Mouse (Mus musculus) liver, adult 10 weeks (tissue): ENCODE data around the gene Trim16. TPM values are rescaled to one million over a fixed set of nuclear protein-coding genes. Genes with fewer than 3 reads are reported as not detected.

Experiments used
- polyA plus RNA-seq: library from polyadenylated mRNA; stranded (reverse); fragments of 350-450 nt; fragmentation: Illumina TruSeq; extraction: RNeasy Lipid Tissue Mini Kit (QIAGEN cat#74804); gene quantifications from one replicate; pipeline ENCODE4 v1.2.3, GENCODE M21; 2014; ENCODE audit warnings: low read depth, low replicate concordance

Gene Trim16
- 0.11 TPM for polyA plus RNA-seq

DNA sequence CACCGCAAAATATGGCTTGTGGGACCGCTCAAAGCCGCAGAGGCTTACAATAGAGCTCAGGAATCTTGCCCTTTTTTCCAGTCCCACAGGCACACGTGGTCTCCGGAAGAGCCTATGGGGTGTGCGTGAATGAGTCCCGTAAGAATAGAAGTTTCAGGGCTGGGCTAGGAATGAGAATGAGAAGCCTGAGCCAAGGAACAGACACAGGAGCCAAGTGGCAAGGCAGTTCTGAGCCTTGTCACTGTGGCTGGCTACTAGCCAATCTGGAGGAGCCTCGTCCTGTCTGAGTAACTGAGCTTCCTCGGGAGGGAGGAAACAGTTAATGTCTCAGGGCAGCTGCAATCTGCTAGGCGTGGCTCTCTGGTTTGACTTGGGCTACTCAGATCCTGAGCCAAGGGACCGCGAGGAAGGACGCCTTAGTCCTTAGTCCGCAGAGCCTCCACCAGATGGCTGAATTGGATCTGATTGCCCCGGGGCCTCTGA is at the start of gene Trim16:
Gene Trim16, plus strand, starts transcription at position 173 of the 483 bp plus-strand sequence.

DNA sequence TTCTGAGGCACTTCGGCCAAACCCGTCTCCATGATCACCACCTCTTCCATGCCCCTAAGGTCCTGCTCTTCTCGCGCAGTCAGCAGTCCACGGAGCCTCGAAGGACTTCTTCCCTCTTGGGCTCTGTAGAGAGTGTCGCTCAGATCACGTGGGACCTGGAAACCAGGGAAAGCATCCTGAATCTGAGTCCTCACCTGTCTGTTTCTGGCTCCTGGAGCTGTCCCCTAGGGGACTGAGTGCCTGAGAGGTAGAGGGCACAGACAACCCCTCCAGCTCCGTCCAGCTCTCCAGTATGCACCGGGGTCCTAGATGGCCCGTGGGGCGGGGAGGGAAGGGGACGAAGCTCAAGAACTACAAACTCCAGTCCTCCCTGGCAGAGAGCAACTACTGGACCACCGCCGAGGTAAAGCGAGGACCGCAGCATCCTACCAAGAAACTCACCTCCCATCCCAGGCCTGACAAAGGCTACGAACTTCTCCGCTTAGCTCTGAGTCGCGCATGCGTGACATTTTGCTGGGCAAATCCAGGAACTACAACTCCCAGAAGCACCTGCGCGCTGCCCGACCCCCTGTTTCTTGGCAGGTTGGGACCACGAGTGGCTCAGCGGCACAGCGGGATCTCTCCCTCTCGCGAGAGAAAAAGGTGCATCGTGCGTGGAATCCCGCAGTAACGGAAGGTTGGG is 31.0 kb upstream of the Trim16 start, which contains the start of gene Zfp286:
Gene Zfp286, minus strand, starts transcription at position 528 of the 682 bp plus-strand sequence.

DNA sequence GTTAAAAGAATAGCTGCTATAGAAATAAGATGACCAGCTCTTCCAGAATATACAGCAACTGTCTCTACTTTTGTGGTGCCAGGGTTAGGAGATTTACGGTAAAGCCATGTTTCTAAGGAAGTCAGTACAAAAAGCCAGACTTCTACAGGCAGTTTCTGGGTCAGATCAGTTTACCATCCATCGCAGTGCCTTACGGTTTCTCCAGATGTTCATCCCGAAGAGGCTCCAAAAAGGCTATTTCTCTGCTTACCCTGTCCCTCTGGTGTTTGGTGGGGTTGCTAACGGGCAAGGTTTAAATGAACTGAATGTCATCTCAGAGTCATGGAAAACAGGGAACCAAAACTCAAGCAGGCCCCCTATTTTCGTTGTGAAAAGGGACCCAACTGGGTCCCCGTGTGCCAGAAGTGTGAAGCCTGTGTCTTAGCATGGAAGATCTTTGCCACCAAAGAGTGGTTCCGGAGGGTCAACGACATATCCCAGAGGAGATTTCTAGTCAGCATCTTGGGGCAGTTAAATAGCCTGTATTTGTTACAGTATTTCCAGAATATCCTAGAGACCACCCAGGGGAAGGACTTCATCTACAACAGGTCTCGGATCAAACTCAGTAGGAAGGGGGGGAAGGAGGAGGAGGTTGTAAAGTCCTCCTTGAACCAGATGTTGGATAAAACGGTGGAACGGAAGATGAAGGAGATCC is 27.1 kb downstream of the Trim16 start, which contains the start of gene Fbxw10:
Gene Fbxw10, plus strand, starts transcription at position 109 of the 694 bp plus-strand sequence.

DNA sequence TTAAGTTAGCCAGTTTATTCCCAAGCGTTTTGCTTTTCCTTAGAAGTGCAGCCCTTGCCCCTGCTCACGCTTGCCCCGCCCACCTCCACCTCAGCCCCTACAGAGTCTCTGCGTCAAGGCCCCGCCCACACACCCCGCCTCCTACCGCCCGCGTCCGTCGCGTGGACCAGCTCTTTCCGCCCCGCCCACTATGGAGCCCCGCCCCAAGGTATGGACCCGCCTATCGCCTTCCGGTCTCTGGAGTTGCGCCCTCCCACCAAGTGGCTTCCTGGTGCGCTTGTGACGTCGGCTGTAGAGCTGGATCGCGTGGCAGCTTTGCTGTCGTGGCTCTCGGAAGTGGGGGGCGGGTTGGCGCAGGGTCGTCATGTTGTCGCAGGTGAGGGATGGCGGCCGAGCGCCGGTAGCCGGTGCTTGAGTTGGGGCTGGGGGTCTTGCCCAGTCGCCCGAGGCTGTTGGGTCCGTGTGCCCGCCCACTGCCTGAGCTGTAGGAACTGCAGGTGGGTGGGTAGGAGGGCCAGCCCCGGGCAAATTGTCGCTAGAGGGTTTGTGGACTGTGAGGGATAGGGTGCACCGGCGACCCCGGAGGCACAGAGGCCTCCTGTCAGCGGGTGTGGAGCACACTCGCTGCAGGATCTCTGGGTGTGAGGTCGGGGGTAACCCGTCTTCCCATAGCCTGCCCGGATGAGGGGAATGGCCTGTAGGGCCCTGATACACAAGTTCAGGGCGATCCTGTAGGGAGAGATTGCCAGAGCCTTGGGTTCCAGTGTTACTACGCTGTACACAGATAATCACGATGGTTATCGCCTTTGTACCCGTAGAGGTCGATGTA is 59.4 kb downstream of the Trim16 start, which contains the start of gene Tvp23b:
Gene Tvp23b, plus strand, starts transcription at position 236 of the 829 bp plus-strand sequence.

Other genes starting within 250 kb of the Trim16 start
- not detected for gene Trpv2, start 245.7 kb upstream of the Trim16 start, polyA plus RNA-seq
- 0.45 TPM for gene Lrrc75a, start 171.7 kb upstream of the Trim16 start, polyA plus RNA-seq
- gene Mmgt2, start 171.6 kb upstream of the Trim16 start, polyA plus RNA-seq = 2.1 TPM
- gene Zfp287, start 88.3 kb upstream of the Trim16 start, polyA plus RNA-seq = 0.37 TPM
- not detected for gene Gm10428, start 67.1 kb upstream of the Trim16 start, polyA plus RNA-seq
- not detected for gene Zfp286, start 30.8 kb upstream of the Trim16 start, polyA plus RNA-seq
- not detected for gene Fbxw10, start 26.8 kb downstream of the Trim16 start, polyA plus RNA-seq
- gene Tvp23b, start 59.2 kb downstream of the Trim16 start, polyA plus RNA-seq = 46.5 TPM
- gene Cdrt4, start 131.0 kb downstream of the Trim16 start, polyA plus RNA-seq = not detected
- not detected for gene Tekt3, start 241.4 kb downstream of the Trim16 start, polyA plus RNA-seq